Mouse (Mus musculus) intestine, embryonic 15.5 days (tissue): Measurements from ENCODE around the gene Cyp4f39. TPM values are rescaled to one million over a fixed set of nuclear protein-coding genes. Genes with fewer than 3 reads are reported as not detected.

Experiments used
- ATAC-seq: fragments of 200-750 bp; cut with Nextera tagmentation; 2 replicates; pipeline ENCODE4 v1.8.0; 2017; ENCODE audit warnings: moderate TSS enrichment, moderate library complexity
- H3K27ac ChIP-seq: fragments of 300-500 bp; sonication (generic); 2 replicates; pipeline ENCODE4 v1.5.1; 2015; ENCODE audit warnings: mild to moderate bottlenecking, inconsistent platforms
- H3K27me3 ChIP-seq: fragments of 300-500 bp; sonication (generic); replicated peaks from 2 replicates; pipeline ENCODE4 v1.6.1; 2015; ENCODE audit warnings: inconsistent platforms
- H3K36me3 ChIP-seq: fragments of 300-500 bp; sonication (generic); 2 replicates; pipeline ENCODE4 v1.6.1; 2015; ENCODE audit warnings: inconsistent platforms
- H3K4me1 ChIP-seq: fragments of 300-500 bp; sonication (generic); replicated peaks from 2 replicates; pipeline ENCODE4 v1.6.1; 2015; ENCODE audit warnings: inconsistent platforms
- H3K4me2 ChIP-seq: fragments of 300-500 bp; sonication (generic); replicated peaks from 2 replicates; pipeline ENCODE4 v1.6.1; 2015; ENCODE audit warnings: mild to moderate bottlenecking, inconsistent platforms
- H3K4me3 ChIP-seq: fragments of 300-500 bp; sonication (generic); replicated peaks from 2 replicates; pipeline ENCODE4 v1.5.1; 2015; ENCODE audit warnings: inconsistent platforms
- H3K9ac ChIP-seq: fragments of 300-500 bp; sonication (generic); 2 replicates; pipeline ENCODE4 v1.6.1; 2015; ENCODE audit warnings: inconsistent platforms
- H3K9me3 ChIP-seq: fragments of 300-500 bp; sonication (generic); 2 replicates; pipeline ENCODE4 v1.6.1; 2016; ENCODE audit warnings: inconsistent platforms
- WGBS: fragments of 180-500 bp; shearing (Covaris S2); methylation state at CpG from one replicate; pipeline ENCODE4 v1.1.7; 2015; 5-methylcytosine and 5-hydroxymethylcytosine counted together
- polyA plus RNA-seq: library from polyadenylated mRNA; unstranded; fragments of >200 nt; fragmentation: Nextera tagmentation; extraction: Ambion mirVana; gene quantifications from 2 replicates; pipeline ENCODE4 v1.2.1, GENCODE M21; 2015

The Cyp4f39 gene
- polyA plus RNA-seq, 1 experiment from 2014 or later, result 0.29 TPM

DNA sequence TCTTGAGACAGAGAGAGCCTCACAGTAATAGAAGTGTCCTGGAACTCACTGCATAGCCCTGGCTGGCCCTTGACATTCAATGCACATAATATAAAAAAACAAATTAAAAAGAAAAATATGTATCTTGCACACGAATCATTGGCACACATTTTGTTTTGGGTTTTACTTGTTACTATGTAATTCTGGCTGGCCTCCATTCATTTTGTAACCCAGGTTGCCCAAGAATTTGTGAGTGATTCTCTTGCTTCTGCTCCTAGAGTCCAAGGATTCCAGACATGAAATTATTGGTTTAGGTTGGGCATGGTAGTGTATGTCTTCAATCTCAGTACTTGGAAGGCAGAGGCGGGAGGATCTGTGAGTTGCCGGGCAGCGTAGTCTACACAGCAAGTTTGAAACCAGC, 15.4 kb upstream of the Cyp4f39 start:
- Histone ChIP-seq H3K4me2 (no peak overlapping the region), H3K4me1 (no peaks in the 10 kb centered on the region), H3K27ac (no peak overlapping the region), H3K9ac (no peak overlapping the region), H3K36me3 (no peaks in the 10 kb centered on the region), H3K27me3 (no peaks in the 10 kb centered on the region), H3K4me3 (no peak overlapping the region), H3K9me3 (no peaks in the 10 kb centered on the region)
- ATAC-seq, result no peak
- 89% methylated on average over 4 of the region's 4 CpGs for WGBS

DNA sequence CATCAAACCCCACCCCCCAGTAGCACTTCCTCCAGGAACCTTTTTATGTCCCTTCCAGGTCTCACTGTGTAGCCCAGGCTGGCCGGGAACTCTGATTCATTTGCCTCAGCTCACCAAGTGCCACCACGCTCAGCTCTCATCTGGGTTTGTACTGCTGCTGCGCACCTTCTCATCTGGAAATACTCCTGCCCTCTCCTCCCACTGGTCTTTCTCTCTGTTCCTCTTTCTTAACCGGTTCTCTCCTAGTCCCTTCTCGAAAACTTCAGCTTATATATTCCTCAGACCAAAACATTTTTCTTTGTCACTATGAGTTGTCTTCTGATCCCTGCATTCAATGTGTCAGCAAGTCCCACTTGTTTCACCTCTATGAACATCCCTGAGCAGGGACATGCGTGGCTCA, 9.3 kb upstream of the Cyp4f39 start:
- Histone ChIP-seq H3K9me3 (no peaks in the 10 kb centered on the region), H3K27me3 (no peaks in the 10 kb centered on the region), H3K4me1 (no peaks in the 10 kb centered on the region), H3K36me3 (no peaks in the 10 kb centered on the region), H3K4me2 (no peak overlapping the region), H3K4me3 (no peak overlapping the region), H3K27ac (no peak overlapping the region), H3K9ac (no peak overlapping the region)
- ATAC-seq, result no peak
- 73% methylated on average over 6 of the region's 6 CpGs for WGBS

DNA sequence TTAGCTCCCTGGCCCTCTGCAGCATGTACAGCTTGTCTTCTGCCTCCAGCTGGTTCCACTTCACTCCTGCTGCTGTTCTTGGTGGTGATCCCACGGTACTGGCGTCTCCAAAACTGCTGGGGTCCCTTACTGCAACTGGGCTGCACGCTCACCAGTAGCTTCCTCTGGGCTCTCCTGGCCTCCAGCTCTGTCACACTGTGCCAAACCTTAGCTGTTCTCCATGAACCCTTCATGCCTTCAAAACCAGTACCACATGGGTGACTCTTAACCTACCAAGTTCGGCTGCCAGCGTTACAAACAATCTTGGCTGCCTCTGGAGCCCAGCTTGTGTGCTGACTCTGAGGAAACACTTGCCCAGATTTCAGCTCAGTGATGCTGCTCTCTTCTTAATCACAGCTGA, 7.5 kb upstream of the Cyp4f39 start:
- no peak overlapping the region for H3K27ac ChIP-seq
- H3K9me3 ChIP-seq, result no peaks in the 10 kb centered on the region
- H3K4me2 ChIP-seq, result no peak overlapping the region
- WGBS, result 68% methylated on average over 5 of the region's 5 CpGs
- no peak for ATAC-seq
- no peaks in the 10 kb centered on the region for H3K27me3 ChIP-seq
- no peak overlapping the region for H3K4me3 ChIP-seq
- no peaks in the 10 kb centered on the region for H3K4me1 ChIP-seq
- H3K9ac ChIP-seq, result no peak overlapping the region
- no peaks in the 10 kb centered on the region for H3K36me3 ChIP-seq

DNA sequence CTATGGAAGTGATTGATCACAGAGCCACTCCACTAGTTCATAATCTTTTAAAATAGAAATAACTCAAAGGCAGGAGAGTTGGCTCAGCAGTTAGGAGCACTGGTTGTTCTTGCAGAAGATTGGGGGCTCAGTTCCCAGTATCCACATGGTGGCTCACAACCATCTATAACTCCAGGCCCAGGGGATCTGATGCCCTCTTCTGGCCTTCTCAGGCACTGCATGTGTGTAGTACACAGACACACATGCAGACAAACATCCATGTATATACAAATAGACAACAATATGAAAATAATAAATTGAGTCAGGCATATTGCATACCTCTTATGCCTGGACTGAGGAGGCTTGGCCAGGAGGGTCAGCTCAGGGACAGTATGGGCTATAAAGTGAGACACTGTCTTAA, 5.3 kb upstream of the Cyp4f39 start:
- Histone ChIP-seq H3K9me3 (no peaks in the 10 kb centered on the region), H3K36me3 (no peaks in the 10 kb centered on the region), H3K9ac (no peak overlapping the region), H3K4me2 (no peak overlapping the region), H3K27me3 (peaks cover 1% of the 10 kb centered on the region; the same call in 1 of the 2 replicates), H3K4me1 (no peaks in the 10 kb centered on the region), H3K27ac (no peak overlapping the region), H3K4me3 (no peak overlapping the region)
- ATAC-seq, result no peak

- Histone ChIP-seq H3K36me3 (no peaks in the 10 kb centered on the region), H3K27ac (no peak overlapping the region), H3K9me3 (no peaks in the 10 kb centered on the region), H3K4me1 (peaks cover 4% of the 10 kb centered on the region), H3K27me3 (peaks cover 16% of the 10 kb centered on the region), H3K4me2 (no peak overlapping the region), H3K4me3 (no peak overlapping the region), H3K9ac (no peak overlapping the region)
- ATAC-seq, result no peak
- WGBS, result 91% methylated on average over 1 of the region's 1 CpGs
Measured at GRCm38 (mm10) chr17:32449042-32449441, 3.5 kb upstream of the Cyp4f39 start.

DNA sequence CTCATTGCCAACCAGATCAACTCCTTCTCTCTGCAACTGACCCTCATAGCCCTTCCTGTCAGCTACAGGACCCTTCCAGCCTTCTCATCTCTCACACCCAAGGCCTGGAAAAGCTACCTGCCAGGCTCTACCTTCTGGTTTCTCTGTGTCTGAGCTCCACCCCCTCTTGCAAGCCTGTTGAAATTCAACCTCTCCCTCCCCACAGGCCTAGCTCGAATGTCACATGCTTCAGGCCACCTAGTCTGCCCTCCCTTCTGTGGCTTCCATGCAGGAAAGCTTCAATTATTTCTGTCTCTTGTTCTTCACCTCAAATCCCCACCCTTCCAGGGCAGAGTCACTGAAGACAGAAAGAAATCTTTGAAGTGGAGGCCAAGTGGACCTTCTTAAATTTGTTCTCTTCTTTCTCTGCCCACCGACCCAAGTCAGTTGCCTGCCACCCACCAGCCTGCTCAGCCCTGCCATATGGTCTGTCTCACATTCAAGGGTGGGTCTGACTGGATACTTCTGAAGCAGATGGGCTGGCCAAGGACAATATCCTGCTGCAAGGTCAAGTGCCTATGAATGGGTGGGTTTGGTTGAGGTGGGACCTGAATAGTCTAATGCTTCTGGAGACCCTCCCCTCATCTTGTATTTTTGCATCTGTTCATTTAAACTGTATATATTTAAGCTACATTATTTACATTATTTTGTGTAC, 1.5 kb upstream of the Cyp4f39 start:
- H3K9me3 ChIP-seq, result no peaks in the 10 kb centered on the region
- H3K36me3 ChIP-seq, result no peaks in the 10 kb centered on the region
- 38% methylated on average over 2 of the region's 2 CpGs for WGBS
- H3K27me3 ChIP-seq, result peaks cover 17% of the 10 kb centered on the region
- no peak overlapping the region for H3K27ac ChIP-seq
- ATAC-seq, result no peak
- no peak overlapping the region for H3K4me3 ChIP-seq
- peaks cover 4% of the 10 kb centered on the region for H3K4me1 ChIP-seq
- H3K9ac ChIP-seq, result no peak overlapping the region
- H3K4me2 ChIP-seq, result no peak overlapping the region

DNA sequence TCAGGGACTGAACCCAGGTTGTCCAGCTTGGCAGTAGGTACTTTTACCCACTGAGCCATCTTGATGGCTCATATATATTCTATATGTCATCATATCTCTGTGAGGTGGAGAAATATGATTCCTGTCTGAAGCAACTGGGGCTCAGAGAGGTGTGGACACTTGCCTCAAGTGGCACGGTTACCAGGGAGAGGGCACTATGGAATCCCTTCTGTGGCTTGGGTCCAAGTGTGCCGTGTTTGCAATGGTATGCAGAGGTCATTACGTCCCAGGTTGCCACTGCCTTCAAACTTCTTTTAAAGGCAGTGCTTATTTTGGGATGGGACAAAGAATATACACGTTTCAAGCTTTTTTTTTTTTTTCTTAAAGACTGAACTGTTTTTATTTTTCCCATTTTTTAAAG, 1.7 kb downstream of the Cyp4f39 start:
- no peaks in the 10 kb centered on the region for H3K9me3 ChIP-seq
- H3K4me3 ChIP-seq, result no peak overlapping the region
- peaks cover 17% of the 10 kb centered on the region for H3K27me3 ChIP-seq
- no peaks in the 10 kb centered on the region for H3K36me3 ChIP-seq
- no peak overlapping the region for H3K27ac ChIP-seq
- H3K4me1 ChIP-seq, result peaks cover 4% of the 10 kb centered on the region
- no peak for ATAC-seq
- H3K9ac ChIP-seq, result no peak overlapping the region
- WGBS, result 75% methylated on average over 4 of the region's 4 CpGs
- H3K4me2 ChIP-seq, result no peak overlapping the region

DNA sequence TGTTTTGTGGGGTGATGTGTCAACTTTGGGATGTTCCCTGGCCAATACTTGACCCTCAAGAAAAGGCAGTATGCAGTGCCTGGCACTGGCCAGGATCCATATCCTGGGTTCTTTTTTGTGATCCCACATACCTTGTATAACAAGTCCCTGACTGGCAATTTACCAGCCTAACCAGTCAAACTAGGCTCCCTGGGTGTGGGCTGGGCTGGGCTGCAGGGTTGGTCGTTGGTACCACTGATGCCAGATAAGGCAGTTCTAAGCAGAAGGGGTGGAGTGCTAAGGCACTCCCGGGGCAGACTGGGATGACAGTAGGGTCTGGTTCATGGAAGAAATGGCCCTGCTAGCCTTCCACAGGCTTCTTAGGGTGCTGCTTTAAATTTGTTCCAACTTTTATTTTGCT, 2.5 kb downstream of the Cyp4f39 start:
- Histone ChIP-seq H3K27ac (no peak overlapping the region), H3K4me1 (peaks cover 4% of the 10 kb centered on the region), H3K9ac (no peak overlapping the region), H3K9me3 (no peaks in the 10 kb centered on the region), H3K36me3 (no peaks in the 10 kb centered on the region), H3K27me3 (peaks cover 17% of the 10 kb centered on the region), H3K4me2 (no peak overlapping the region), H3K4me3 (no peak overlapping the region)
- ATAC-seq, result no peak
- 45% methylated on average over 2 of the region's 2 CpGs for WGBS

- H3K4me3 ChIP-seq, result no peak overlapping the region
- no peak overlapping the region for H3K27ac ChIP-seq
- no peaks in the 10 kb centered on the region; the same call in 1 of the 2 replicates for H3K27me3 ChIP-seq
- 46% methylated on average over 7 of the region's 7 CpGs for WGBS
- ATAC-seq, result peak; percentile 80
- no peaks in the 10 kb centered on the region for H3K36me3 ChIP-seq
- H3K9me3 ChIP-seq, result no peaks in the 10 kb centered on the region
- H3K4me2 ChIP-seq, result no peak overlapping the region
- no peaks in the 10 kb centered on the region for H3K4me1 ChIP-seq
- no peak overlapping the region for H3K9ac ChIP-seq
Measured at GRCm38 (mm10) chr17:32468494-32468893, 16.0 kb downstream of the Cyp4f39 start.

- H3K9me3 ChIP-seq, result no peaks in the 10 kb centered on the region
- ATAC-seq, result no peak
- no peaks in the 10 kb centered on the region for H3K36me3 ChIP-seq
- no peaks in the 10 kb centered on the region; the same call in 1 of the 2 replicates for H3K27me3 ChIP-seq
- WGBS, result 83% methylated on average over 4 of the region's 4 CpGs
- no peak overlapping the region for H3K4me3 ChIP-seq
- no peak overlapping the region for H3K27ac ChIP-seq
- no peaks in the 10 kb centered on the region for H3K4me1 ChIP-seq
- H3K4me2 ChIP-seq, result no peak overlapping the region
- H3K9ac ChIP-seq, result no peak overlapping the region
Measured at GRCm38 (mm10) chr17:32470795-32471194, 18.3 kb downstream of the Cyp4f39 start.

DNA sequence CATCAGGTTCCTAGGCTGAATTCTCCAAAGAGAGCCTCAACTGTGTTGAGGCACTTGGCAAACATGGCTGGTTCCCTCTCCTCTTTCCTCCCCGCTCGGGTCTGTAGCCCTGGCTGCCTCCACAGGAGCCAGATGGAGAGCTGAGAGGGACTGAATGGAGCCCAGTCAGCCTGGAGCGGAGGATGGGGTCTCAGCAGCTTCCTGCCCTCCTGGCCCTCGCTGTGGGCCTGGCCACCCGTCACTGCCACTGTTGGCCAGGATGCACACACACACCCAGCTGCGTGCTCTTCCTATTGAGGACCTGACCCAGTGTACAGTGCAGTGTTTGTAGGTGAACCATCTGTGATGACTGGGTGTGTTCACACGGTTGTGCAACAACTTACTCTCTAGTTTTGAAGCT, 19.7 kb downstream of the Cyp4f39 start:
- Histone ChIP-seq H3K27me3 (no peaks in the 10 kb centered on the region; the same call in 1 of the 2 replicates), H3K9ac (no peak overlapping the region), H3K4me1 (no peaks in the 10 kb centered on the region), H3K27ac (no peak overlapping the region), H3K4me3 (no peak overlapping the region), H3K4me2 (no peak overlapping the region), H3K36me3 (no peaks in the 10 kb centered on the region), H3K9me3 (no peaks in the 10 kb centered on the region)
- WGBS, result 55% methylated on average over 7 of the region's 7 CpGs
- no peak for ATAC-seq

- ATAC-seq, result no peak
- Histone ChIP-seq H3K9me3 (no peaks in the 10 kb centered on the region), H3K27ac (no peak overlapping the region), H3K4me3 (no peak overlapping the region), H3K27me3 (no peaks in the 10 kb centered on the region), H3K9ac (no peak overlapping the region), H3K4me1 (no peaks in the 10 kb centered on the region), H3K36me3 (no peaks in the 10 kb centered on the region), H3K4me2 (no peak overlapping the region)
- WGBS, result 77% methylated on average over 5 of the region's 5 CpGs
Measured at GRCm38 (mm10) chr17:32474954-32475560, 22.5 kb downstream of the Cyp4f39 start.

- H3K4me2 ChIP-seq, result no peak overlapping the region
- H3K4me1 ChIP-seq, result no peaks in the 10 kb centered on the region
- no peak overlapping the region for H3K4me3 ChIP-seq
- 86% methylated on average over 1 of the region's 1 CpGs for WGBS
- no peak overlapping the region for H3K27ac ChIP-seq
- H3K9ac ChIP-seq, result no peak overlapping the region
- peaks cover 7% of the 10 kb centered on the region; the same call in 1 of the 2 replicates for H3K27me3 ChIP-seq
- H3K9me3 ChIP-seq, result no peaks in the 10 kb centered on the region
- ATAC-seq, result no peak
- no peaks in the 10 kb centered on the region for H3K36me3 ChIP-seq
Measured at GRCm38 (mm10) chr17:32477204-32477603, 24.7 kb downstream of the Cyp4f39 start.
